Mouse (Mus musculus): ENCODE measurements around the gene Pou4f1.
"Not testable (repeated sequence)": the region's sequence is repeated elsewhere in the genome, so short reads cannot be mapped to it uniquely, and the experiment has no call there.

Gene Pou4f1

DNA sequence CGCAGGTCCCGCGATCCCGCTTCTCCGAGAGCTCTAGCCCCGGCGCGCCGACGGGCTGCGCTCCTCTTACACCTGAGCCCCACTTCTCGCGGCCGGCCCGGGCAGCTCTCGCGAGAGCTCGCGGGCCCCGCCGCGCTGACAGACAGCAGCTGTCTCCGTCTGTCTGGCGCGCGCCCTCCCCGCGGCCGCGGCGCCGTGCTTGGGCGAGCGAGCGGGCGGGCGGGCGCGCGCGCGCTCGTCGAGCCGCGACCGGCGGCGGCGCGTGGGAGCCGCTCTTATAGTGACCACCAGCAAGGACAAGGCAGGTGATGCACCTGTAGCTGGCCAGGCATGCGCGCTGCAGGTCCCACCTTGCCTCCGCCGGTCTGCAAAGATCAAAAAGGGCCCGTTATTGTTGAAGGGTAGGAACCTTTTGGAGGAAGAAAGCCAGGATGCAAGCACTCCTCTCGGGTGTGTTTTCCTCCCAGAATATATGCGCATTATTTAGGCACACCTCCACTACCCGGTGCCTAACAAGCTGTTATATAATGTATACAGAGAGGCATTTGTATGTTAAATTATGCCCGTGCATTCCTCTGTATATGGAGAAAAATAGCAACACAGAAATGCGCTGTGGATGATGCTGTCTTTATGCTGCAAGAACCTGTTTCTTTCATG, at the start of gene Pou4f1:
Pou4f1 (minus strand) TSS at position 34 of the 657 bp plus-strand sequence.
- DNase-seq (ENCODE audit: low spot score): peak; percentile 70

- no peak for DNase-seq (ENCODE audit: low spot score)
Observed at GRCm38 (mm10) chr14:104511664-104512063, 43.9 kb upstream of the Pou4f1 start.

- not testable (repeated sequence) for DNase-seq (ENCODE audit: low spot score)
Observed at GRCm38 (mm10) chr14:104502761-104503160, 35.0 kb upstream of the Pou4f1 start.

DNA sequence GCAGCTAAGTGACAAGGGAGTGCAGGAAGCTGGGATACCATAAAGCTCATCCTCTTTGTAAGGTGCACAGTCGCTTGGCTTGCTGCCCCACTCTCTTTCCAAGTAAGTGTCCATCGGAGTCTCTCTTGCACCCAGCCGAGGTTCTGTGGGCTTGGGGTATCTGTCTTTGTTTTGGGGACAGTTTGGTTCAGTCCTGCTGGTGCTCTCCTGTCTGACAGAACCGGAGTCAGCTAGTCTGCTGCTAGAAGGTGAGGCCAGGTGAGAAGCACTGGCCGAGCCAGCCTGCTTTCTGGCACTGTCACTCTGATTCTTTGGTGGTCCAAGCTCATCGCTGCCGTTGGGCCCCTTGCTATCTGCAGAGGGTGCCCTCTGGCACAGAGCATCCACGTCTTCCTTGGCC, 12.0 kb upstream of the Pou4f1 start:
- no peak for DNase-seq (ENCODE audit: low spot score)

- DNase-seq (ENCODE audit: low spot score): no peak
Observed at GRCm38 (mm10) chr14:104478593-104478992, 10.8 kb upstream of the Pou4f1 start.

- DNase-seq (ENCODE audit: low spot score): no peak
Observed at GRCm38 (mm10) chr14:104477616-104478015, 9.8 kb upstream of the Pou4f1 start.

GRCm38 (mm10) chr14:104475438-104475837, 7.6 kb upstream of the Pou4f1 start:
- DNase-seq (ENCODE audit: low spot score): no peak

GRCm38 (mm10) chr14:104468623-104468970, 798 bp upstream of the Pou4f1 start:
- DNase-seq (ENCODE audit: low spot score): no peak

DNA sequence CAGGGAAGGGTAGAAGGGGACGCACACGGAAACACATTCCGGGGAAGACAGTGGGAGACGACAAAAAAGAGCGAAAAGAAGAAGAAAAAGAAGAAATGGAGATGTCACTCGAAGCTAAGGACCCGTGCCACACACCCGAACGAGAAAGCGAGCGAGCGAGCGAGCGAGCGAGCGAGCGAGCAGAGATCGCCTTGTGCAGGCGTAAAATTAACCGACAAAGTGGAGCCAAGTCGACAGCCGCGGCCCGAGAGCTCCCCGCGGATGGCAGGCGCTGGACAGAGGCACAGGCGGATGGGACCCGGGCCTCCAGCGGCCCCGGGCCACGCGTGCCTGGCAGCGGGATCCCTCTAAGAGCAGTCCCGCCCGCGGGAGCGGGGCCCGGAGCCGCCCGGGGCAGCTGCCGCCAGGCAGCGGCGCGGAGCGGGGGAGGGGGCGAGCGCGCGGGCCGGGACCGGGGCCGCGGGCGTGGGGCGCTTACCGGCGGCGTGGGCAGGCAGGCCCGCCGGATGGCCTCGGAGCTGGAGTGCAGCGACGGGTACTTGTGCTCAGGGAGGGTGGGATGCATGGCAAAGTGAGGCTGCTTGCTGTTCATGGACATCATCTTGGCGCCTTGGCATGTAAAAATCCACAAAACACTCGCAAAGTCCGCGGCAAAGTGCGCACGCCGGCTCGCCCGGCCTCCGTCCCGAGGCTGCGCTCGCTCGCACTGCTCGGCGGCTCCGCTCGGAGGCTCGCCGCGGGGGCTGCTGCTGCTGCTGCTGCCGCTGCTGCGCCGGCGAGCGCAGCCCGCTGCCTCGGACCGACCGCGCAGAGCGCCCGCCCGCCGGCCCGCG, 450 bp downstream of the Pou4f1 start:
- no peak for DNase-seq (ENCODE audit: low spot score)

DNA sequence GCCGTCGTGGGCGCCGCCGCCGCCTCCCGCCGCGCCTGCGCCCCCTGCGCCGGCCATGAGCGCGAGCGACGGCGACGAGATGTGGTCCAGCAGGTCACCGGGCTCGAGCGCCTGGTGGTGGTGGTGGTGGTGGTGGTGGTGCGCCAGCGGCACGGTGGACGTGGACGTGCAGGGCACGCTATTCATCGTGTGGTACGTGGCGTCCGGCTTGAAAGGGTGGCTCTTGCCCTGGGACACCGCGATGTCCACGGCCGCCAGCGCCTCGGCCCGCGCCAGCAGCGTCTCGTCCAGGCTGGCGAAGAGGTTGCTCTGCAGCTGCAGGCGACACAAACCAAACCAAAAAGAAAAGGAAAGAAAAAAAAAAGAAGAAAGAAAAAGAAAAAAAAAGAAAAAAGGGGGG, 1.2 kb downstream of the Pou4f1 start:
- no peak for DNase-seq (ENCODE audit: low spot score)

- no peak for DNase-seq (ENCODE audit: low spot score)
Observed at GRCm38 (mm10) chr14:104465483-104466235, 2.1 kb downstream of the Pou4f1 start.

DNA sequence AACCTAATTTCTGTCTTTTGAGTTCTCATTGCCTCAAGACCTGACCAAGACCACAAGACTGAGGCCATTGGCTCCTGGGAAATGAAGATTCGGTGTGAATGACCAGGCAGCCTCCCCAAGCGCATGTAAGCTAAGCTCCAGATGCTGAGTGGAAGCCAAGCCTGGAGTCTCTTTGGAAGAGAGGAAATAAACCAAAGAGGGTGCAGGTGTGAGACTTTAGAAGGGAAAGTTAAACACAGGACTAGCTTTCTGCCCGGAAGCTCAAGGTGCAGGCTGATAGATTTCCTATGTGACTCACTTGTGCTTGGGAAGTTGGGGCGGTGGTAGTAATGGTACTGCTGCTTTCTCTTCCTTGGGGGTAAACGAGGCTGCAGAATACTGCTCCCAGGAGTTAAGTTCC, 3.0 kb downstream of the Pou4f1 start:
- DNase-seq (ENCODE audit: low spot score): no peak

- no peak for DNase-seq (ENCODE audit: low spot score)
Observed at GRCm38 (mm10) chr14:104463631-104464250, 4.1 kb downstream of the Pou4f1 start.

GRCm38 (mm10) chr14:104461286-104462240, 6.2 kb downstream of the Pou4f1 start:
- no peak for DNase-seq (ENCODE audit: low spot score)

GRCm38 (mm10) chr14:104460325-104461285, 7.2 kb downstream of the Pou4f1 start:
- DNase-seq (ENCODE audit: low spot score): no peak

- DNase-seq (ENCODE audit: low spot score): no peak
Observed at GRCm38 (mm10) chr14:104459513-104460111, 8.2 kb downstream of the Pou4f1 start.

DNA sequence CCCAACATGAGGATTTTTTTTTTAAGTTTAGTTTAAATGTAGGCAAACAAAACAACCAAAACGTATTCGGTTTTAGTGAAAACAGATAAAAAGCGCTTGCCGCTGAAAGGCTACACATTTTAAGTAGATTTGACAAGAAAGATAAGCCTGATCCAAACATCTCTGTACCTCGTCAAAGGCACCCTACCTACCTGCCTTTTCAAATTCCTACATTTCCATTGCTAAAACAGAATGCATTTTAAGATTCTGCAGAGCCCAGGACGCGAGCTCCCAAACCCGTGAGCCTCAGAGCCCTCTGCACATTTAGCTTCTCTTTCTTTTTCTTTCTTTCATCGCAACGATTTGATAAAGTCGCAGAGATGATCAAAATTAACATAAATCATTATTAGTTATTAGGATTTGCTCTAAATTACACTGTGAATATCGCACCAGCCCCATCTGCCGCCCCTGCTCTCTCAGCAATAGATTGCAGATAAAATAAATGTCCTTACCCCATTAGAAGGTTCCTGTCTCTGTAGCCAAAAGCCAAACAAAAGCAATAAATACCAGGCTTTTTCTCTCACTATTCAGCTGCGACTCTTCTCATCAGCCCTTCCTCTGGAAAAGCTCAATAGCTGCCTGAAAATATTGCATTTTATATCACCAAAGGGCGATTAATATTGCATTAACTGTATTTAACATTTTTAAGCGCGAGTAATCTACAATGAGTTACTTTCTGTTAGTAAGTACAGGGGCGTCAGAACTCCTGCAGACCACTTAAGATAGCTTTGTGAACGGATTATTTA, 8.9 kb downstream of the Pou4f1 start:
- no peak for DNase-seq (ENCODE audit: low spot score)

DNA sequence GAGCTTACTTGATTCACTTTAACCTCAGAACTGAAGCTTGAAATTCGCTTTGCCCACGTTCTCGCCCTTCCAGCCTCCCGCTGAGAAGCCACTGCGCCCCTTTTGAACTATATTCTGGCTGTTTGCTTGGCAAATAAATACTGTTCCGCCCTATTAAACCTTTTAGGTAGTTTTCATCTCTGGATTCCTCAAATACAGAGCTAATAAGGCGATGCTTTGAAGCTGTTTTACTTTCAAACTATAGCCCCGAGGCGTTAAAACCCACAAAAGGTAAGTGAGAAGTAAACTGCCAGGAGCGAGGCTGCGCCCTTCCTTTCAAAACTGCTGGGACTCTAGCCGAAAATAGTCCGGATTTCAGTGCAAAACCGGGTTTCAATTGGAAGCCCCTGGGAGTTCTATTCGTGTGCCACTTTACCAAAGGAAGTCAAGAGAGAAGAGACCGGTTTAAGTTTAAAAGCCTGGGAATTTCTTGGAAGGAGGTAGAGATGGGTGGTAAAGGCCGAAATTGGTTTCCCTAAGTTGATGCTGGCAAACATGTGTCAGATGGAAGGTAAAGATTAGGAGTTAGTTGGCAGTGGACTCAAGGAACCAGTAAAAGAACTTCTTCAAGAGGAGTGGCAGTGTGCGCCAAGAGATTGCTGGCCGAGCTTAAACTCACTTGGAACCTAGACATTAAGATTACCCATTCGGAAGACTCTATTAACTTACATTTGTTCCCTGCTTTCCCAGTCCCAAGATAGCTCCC, 9.7 kb downstream of the Pou4f1 start:
- no peak for DNase-seq (ENCODE audit: low spot score)

All from yolk sac, embryonic 10.5 days (tissue).